Mouse (Mus musculus): ENCODE data around the gene Mpped2.

- no peak for TF ChIP-seq CTCF (IDR thresholded peaks at IDR 0.05; ENCODE audit: low read depth, low read length)
- TF ChIP-seq POLR2A (IDR thresholded peaks at IDR 0.05; ENCODE audit: insufficient read depth, low read length), result no peak
- TF ChIP-seq EP300 (IDR thresholded peaks at IDR 0.05; ENCODE audit: insufficient read depth, low read depth, low read length), result no peak
Measured at GRCm38 (mm10) chr2:106775994-106776393, 82.9 kb downstream of the Mpped2 start.
